Mouse (Mus musculus) forebrain, postnatal 0 days (tissue): ENCODE data around the gene Wdr53. TPM values are rescaled to one million over a fixed set of nuclear protein-coding genes. Genes with fewer than 3 reads are reported as not detected.

Experiments
- ATAC-seq: fragments of 200-750 bp; cut with Nextera tagmentation; 2 replicates; pipeline ENCODE4 v1.8.0; 2017; ENCODE audit warnings: mild to moderate bottlenecking, moderate library complexity
- DNase-seq: peaks from one replicate; pipeline ENCODE4 v3.0.0-alpha.2; 2015
- H3K27ac ChIP-seq: fragments of 300-500 bp; sonication (generic); 2 replicates; pipeline ENCODE4 v1.5.1; 2014; ENCODE audit warnings: low read depth, mild to moderate bottlenecking, antibody characterized with exemption, low read length, moderate library complexity, mixed read lengths
- H3K27me3 ChIP-seq: fragments of 300-500 bp; sonication (generic); 2 replicates; pipeline ENCODE4 v1.6.1; 2014; ENCODE audit warnings: mild to moderate bottlenecking, low read length, mixed read lengths; ENCODE audit not compliant: insufficient read depth
- H3K36me3 ChIP-seq: fragments of 300-500 bp; sonication (generic); 2 replicates; pipeline ENCODE4 v1.6.1; 2014; ENCODE audit warnings: mild to moderate bottlenecking, moderate library complexity; ENCODE audit not compliant: insufficient read depth
- H3K4me1 ChIP-seq: fragments of 300-500 bp; sonication (generic); 2 replicates; pipeline ENCODE4 v1.6.1; 2014; ENCODE audit warnings: antibody characterized with exemption; ENCODE audit not compliant: insufficient read depth
- H3K4me2 ChIP-seq: fragments of 300-500 bp; sonication (generic); 2 replicates; pipeline ENCODE4 v1.6.1; 2014; ENCODE audit warnings: low read depth, mild to moderate bottlenecking, moderate library complexity
- H3K4me3 ChIP-seq: fragments of 300-500 bp; sonication (generic); 2 replicates; pipeline ENCODE4 v1.5.1; 2014; ENCODE audit warnings: low read depth, low read length, mixed read lengths
- H3K9ac ChIP-seq: fragments of 300-500 bp; sonication (generic); 2 replicates; pipeline ENCODE4 v1.6.1; 2014; ENCODE audit warnings: mild to moderate bottlenecking
- H3K9me3 ChIP-seq: fragments of 300-500 bp; sonication (generic); 2 replicates; pipeline ENCODE4 v1.6.1; 2016; ENCODE audit warnings: low read length
- CTCF ChIP-seq: sonication (generic); IDR thresholded peaks from 2 replicates; pipeline ENCODE4 v1.5.1; 2016; ENCODE audit warnings: antibody characterized with exemption, control low read depth, low read depth
- WGBS: fragments of 180-500 bp; shearing (Covaris S2); extraction: QIAGEN DNeasy Blood & Tissue Kit; methylation state at CpG from one replicate; pipeline ENCODE4 v1.1.7; 2014; 5-methylcytosine and 5-hydroxymethylcytosine counted together
- polyA plus RNA-seq: library from polyadenylated mRNA; unstranded; fragments of >200 nt; fragmentation: Nextera tagmentation; extraction: Ambion mirVana; gene quantifications from 2 replicates; pipeline ENCODE4 v1.2.1, GENCODE M21; 2015
- total RNA-seq: library from RNA; depleted of rRNA; stranded (reverse); fragments of >200 nt; gene quantifications from 2 replicates; pipeline ENCODE4 v1.2.3, GENCODE M21; 2014; rRNA removed

Gene Wdr53
- total RNA-seq, result 18.0 and 21.2 TPM in 2 replicates
- 11.5 and 12.8 TPM in 2 replicates for polyA plus RNA-seq

DNA sequence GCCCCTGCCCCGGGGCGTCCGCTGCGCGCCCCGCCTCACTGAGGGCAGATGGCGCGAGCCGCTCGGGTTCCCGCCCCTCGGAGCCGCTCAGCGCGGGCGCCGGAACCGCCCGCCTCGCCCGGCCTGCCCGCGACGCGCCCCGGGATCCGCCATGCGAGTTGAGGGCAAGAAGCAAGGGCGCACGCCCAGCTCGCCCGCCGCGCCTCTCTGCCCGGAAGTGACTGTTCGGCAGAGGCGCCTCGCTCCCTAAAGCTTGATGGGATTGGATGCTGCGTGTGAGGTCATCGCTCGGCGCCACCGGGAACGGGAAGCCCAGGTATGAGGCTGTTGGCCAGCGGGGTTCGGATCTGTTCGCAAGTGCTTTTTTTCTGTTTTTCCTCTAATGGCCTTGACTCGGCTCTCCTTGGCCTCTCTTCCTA is at the start of gene Wdr53, which contains the start of gene Fbxo45:
Wdr53 (plus strand) TSS at position 276 of the 419 bp plus-strand sequence.
Fbxo45 (minus strand) TSS at position 207 of the 419 bp plus-strand sequence.
- Histone ChIP-seq H3K36me3 (no peaks in the 10 kb centered on the region), H3K9ac (peak within 1 kb of the TSS; percentile 76), H3K4me1 (peaks cover 7% of the 10 kb centered on the region), H3K27me3 (no peaks in the 10 kb centered on the region), H3K27ac (peak within 1 kb of the TSS; percentile 93), H3K4me3 (peak within 1 kb of the TSS; percentile 87), H3K4me2 (peak within 1 kb of the TSS; percentile 78), H3K9me3 (no peaks in the 10 kb centered on the region)
- TF ChIP-seq CTCF, result no peak
- peak; percentile 96 for DNase-seq
- ATAC-seq, result peak; percentile 100
- whole genome bisulfite sequencing, result 1% methylated on average over 45 of the region's 48 CpGs

DNA sequence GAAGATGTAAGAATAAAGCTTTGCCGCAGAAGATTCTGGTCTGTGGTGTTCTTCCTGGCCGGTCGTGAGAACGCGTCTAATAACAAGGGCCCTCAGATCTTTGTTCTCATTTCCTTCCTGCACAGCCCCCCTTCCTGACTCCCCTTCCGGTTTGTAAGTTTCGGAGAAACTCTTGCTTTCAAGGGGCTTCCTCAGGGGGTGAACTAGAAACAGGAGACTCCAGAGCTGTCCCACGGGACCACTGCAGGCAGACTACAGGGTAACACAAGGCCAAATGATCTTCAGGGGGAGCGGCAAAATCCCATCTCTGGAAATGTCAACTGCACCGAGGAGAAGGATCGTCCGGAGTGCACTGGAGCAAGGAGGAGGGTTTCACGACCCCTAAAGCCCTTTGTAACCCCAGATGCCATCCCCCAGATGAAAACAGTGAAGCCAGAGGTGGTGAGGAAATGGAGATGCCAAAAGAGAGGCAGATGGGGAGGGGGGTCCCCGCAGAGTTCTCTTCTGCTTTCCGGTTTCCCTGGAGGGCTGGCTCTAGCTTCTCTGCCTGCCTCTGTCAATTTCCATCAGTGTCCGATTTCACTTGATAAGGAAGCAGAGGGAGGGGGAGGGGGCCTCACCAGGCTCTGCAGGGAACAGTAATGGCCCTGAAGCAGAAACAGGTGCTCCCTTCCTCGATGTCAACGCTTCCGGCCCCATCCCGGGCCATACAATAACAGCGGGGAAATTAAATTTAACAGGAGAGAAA is 46.6 kb upstream of the Wdr53 start:
- Histone ChIP-seq H3K36me3 (no peaks in the 10 kb centered on the region), H3K9ac (no peak overlapping the region), H3K4me2 (peak overlapping the region; percentile 13), H3K27ac (peak overlapping the region; percentile 50), H3K27me3 (no peaks in the 10 kb centered on the region), H3K9me3 (no peaks in the 10 kb centered on the region), H3K4me3 (no peak overlapping the region), H3K4me1 (no peaks in the 10 kb centered on the region)
- no peak for ATAC-seq
- no peak for TF ChIP-seq CTCF
- no peak for DNase-seq
- 54% methylated on average over 20 of the region's 21 CpGs for WGBS

DNA sequence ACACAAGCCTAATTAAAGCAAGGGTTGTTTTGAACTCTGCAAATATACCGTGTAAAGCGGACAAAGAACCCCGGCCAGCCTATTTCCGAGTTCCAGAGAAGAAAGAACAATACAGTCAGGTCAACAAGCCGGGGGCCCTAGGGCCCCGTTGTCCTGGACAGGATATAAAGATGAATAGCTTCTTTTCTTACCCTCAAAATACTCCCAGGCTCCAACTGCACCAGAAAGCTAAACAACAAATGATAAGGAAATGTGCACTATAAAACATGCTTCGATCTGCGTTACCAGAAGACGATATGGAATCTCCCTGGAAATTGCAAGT is 46.1 kb upstream of the Wdr53 start:
- Histone ChIP-seq H3K27me3 (no peaks in the 10 kb centered on the region), H3K4me1 (no peaks in the 10 kb centered on the region), H3K9me3 (no peaks in the 10 kb centered on the region), H3K36me3 (no peaks in the 10 kb centered on the region), H3K4me3 (no peak overlapping the region), H3K27ac (no peak overlapping the region), H3K4me2 (peak overlapping the region; percentile 13; the same call in 1 of the 2 replicates), H3K9ac (no peak overlapping the region)
- ATAC-seq (no peak), DNase-seq (no peak)
- WGBS, result 39% methylated on average over 9 of the region's 9 CpGs
- no peak for TF ChIP-seq CTCF

DNA sequence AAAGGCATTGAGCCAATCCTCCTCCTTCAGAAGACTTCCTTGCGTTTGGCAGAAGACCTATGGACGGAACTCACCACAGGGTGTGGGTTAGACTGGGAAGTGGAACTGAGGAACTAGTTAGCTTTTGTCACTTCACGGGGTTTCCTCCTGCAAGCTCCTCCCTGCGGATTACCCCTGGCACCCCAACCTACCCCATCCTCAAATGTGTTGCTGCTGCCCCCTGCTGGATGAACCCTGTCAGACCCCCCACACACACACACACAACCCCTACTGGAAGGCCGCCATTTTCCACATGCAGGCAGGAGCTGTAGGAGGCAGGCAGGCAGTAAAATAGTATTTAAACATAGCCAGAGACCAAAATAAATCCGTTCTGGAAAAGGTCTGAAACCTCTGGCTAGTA is 44.3 kb upstream of the Wdr53 start:
- H3K27ac ChIP-seq, result no peak overlapping the region
- no peak overlapping the region for H3K9ac ChIP-seq
- ATAC-seq (no peak), DNase-seq (no peak)
- H3K27me3 ChIP-seq, result no peaks in the 10 kb centered on the region
- no peak overlapping the region for H3K4me2 ChIP-seq
- H3K36me3 ChIP-seq, result no peaks in the 10 kb centered on the region
- no peak overlapping the region for H3K4me3 ChIP-seq
- H3K9me3 ChIP-seq, result no peaks in the 10 kb centered on the region
- TF ChIP-seq CTCF, result peak; percentile 33; the same call in 1 of the 2 replicates
- H3K4me1 ChIP-seq, result no peaks in the 10 kb centered on the region
- 67% methylated on average over 6 of the region's 6 CpGs for WGBS

DNA sequence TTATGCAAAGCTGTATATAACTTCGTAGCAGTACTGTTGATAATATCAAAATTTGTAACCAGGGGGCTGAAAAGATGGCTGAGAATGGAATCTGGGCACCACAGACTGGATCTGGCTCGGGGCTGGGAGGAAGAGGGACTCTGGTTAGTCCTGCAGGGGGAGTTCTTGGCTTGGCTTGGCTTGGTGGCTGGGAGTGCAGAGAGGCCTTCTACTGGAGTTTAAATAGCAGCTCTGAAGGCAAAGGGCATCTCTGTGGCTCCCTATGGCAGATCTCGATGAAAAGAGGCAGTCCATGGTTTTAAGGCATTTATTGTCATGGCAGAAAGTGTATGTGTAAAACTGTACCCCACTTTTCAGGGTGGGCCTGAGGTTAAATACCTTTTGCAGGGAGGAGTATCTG is 42.1 kb upstream of the Wdr53 start:
- no peak for ATAC-seq
- DNase-seq, result no peak
- Histone ChIP-seq H3K27me3 (no peaks in the 10 kb centered on the region), H3K4me2 (no peak overlapping the region), H3K36me3 (no peaks in the 10 kb centered on the region), H3K27ac (no peak overlapping the region), H3K9me3 (no peaks in the 10 kb centered on the region), H3K4me1 (no peaks in the 10 kb centered on the region), H3K4me3 (no peak overlapping the region), H3K9ac (no peak overlapping the region)
- no peak for TF ChIP-seq CTCF
- WGBS, result 76% methylated on average over 3 of the region's 3 CpGs

DNA sequence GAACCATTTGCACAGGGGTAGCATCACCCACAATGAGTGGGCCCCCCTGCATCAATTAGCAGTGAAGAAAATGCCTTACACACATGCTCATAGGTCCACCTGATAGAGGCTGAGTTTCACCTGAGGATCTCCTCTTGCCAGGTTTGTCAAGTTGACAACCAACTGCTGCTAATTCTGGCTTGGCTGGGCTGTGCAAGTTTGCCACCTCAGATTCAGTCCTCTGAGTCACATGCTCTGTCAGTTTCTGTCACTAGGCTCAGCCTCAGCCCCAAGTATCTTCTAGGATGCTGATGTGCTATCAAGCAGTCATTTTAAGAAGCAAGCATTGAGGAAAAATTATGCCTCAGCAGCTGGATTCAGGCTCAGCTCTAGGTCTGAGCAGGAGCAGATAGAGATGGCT is 32.9 kb upstream of the Wdr53 start:
- H3K9me3 ChIP-seq, result no peaks in the 10 kb centered on the region
- no peak overlapping the region for H3K27ac ChIP-seq
- DNase-seq, result no peak
- H3K9ac ChIP-seq, result no peak overlapping the region
- ATAC-seq, result no peak
- no peaks in the 10 kb centered on the region for H3K36me3 ChIP-seq
- no peak overlapping the region for H3K4me3 ChIP-seq
- no peak overlapping the region for H3K4me2 ChIP-seq
- no peaks in the 10 kb centered on the region for H3K27me3 ChIP-seq
- no peaks in the 10 kb centered on the region for H3K4me1 ChIP-seq
- no peak for TF ChIP-seq CTCF

DNA sequence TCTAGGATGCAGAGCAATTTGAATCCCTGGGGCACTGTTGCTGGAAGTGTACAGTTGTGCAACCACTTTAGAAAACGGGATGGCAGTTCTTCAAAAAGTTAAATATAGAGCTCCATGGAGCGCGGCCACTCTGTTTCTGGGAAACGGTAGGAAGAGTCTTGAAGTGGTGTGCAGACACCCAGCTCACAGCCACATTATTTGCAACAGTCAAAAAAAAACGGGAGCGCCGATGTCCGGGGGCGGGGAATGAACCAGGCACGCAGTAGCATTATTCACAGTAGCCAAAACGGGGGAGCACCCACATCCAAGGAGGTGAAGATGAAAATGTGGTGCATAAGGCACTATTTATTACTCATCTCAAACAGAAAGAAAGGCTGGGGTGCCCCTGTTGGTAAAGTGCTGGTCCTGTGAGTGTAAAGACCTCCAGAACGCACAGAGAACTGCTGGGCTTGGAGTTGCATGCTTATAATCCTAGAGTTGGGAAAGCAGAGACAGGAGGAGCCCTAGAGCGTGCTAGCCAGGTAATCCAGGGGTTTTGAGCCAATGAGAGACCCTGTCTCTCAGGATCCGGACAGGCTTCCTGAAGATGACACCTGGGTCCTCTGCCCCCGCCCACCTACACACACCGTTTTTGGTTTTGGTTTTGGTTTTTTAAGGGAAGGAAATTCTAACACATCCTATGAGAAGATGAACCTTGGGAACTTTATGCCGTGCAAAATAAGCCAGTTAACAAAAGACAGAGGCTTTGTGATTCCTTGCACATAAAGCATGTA is 32.0 kb upstream of the Wdr53 start:
- H3K36me3 ChIP-seq, result no peaks in the 10 kb centered on the region
- no peak for TF ChIP-seq CTCF
- 80% methylated on average over 17 of the region's 17 CpGs for WGBS
- no peaks in the 10 kb centered on the region for H3K9me3 ChIP-seq
- no peak overlapping the region for H3K27ac ChIP-seq
- no peak overlapping the region for H3K4me2 ChIP-seq
- no peaks in the 10 kb centered on the region for H3K27me3 ChIP-seq
- H3K9ac ChIP-seq, result no peak overlapping the region
- H3K4me3 ChIP-seq, result no peak overlapping the region
- no peak for ATAC-seq
- H3K4me1 ChIP-seq, result no peaks in the 10 kb centered on the region
- DNase-seq, result no peak
